Mouse (Mus musculus) brain, embryonic 14.5 days (tissue): ENCODE measurements at regions not wholly inside any gene's neighbourhood (a gene's known extent, or its start where the extent isn't known, plus 50 kb on each side); places are given as distances from the start of the nearest gene placed in this dataset.

ENCODE experiments used
- CTCF ChIP-seq: fragments of 200-500 bp; IDR thresholded peaks from 2 replicates; pipeline ENCODE4 v1.5.1; 2012; ENCODE audit warnings: inconsistent platforms, mild to moderate bottlenecking, moderate library complexity, borderline replicate concordance; ENCODE audit not compliant: insufficient read depth, insufficient read length; ENCODE audit errors: extremely low read depth
- POLR2A ChIP-seq: fragments of 200-500 bp; IDR thresholded peaks from 2 replicates; pipeline ENCODE4 v1.6.1; 2012; ENCODE audit warnings: mild to moderate bottlenecking, inconsistent platforms, borderline replicate concordance; ENCODE audit not compliant: poor library complexity, insufficient read depth, insufficient read length, severe bottlenecking; ENCODE audit errors: extremely low read depth

GRCm38 (mm10) chr10:98116296-98116695 is 389.7 kb upstream of the C030005K15Rik start:
- TF ChIP-seq CTCF: no peak
- no peak for TF ChIP-seq POLR2A
